Mouse (Mus musculus) embryo, embryonic 9.5 days (tissue): ENCODE data around the gene Lmbr1l.
"Not testable (repeated sequence)": the region's sequence is repeated elsewhere in the genome, so short reads cannot be mapped to it uniquely, and the experiment has no call there.

Source experiments
- DNase-seq: peaks from one replicate; pipeline ENCODE4 v3.0.0-alpha.2; 2017; ENCODE audit errors: extremely low spot score

Gene Lmbr1l

GRCm38 (mm10) chr15:98917538-98918498, at the start of gene Lmbr1l:
Lmbr1l (minus strand) TSS chr15:98918231.
- DNase-seq: peak; percentile 98

GRCm38 (mm10) chr15:98959531-98959930, 41.5 kb upstream of the Lmbr1l start:
- no peak for DNase-seq

- DNase-seq: no peak
These were observed 40.9 kb upstream of the Lmbr1l start for GRCm38 (mm10) chr15:98958901-98959420.

GRCm38 (mm10) chr15:98957475-98957874, 39.4 kb upstream of the Lmbr1l start:
- DNase-seq: no peak

GRCm38 (mm10) chr15:98956000-98956399, 38.0 kb upstream of the Lmbr1l start:
- DNase-seq: no peak

GRCm38 (mm10) chr15:98955324-98955723, 37.3 kb upstream of the Lmbr1l start:
- no peak for DNase-seq

- DNase-seq: peak; percentile 58
These were observed 36.6 kb upstream of the Lmbr1l start for GRCm38 (mm10) chr15:98954425-98955253.

GRCm38 (mm10) chr15:98953401-98954356, 35.6 kb upstream of the Lmbr1l start, which contains the start of the genes Gm49450 and Tuba1a:
Gm49450 (minus strand) TSS chr15:98953551.
Tuba1a (minus strand) TSS chr15:98953703.
- peak; percentile 98 for DNase-seq

- no peak for DNase-seq
These were observed 34.8 kb upstream of the Lmbr1l start for GRCm38 (mm10) chr15:98952751-98953400.

GRCm38 (mm10) chr15:98952063-98952455, 34.0 kb upstream of the Lmbr1l start:
- DNase-seq: peak; percentile 25

GRCm38 (mm10) chr15:98951122-98952062, 33.4 kb upstream of the Lmbr1l start:
- not testable (repeated sequence) for DNase-seq

- no peak for DNase-seq
These were observed 31.5 kb upstream of the Lmbr1l start for GRCm38 (mm10) chr15:98949607-98949892.

GRCm38 (mm10) chr15:98948857-98949606, 31.0 kb upstream of the Lmbr1l start:
- DNase-seq: no peak

- no peak for DNase-seq
These were observed 30.4 kb upstream of the Lmbr1l start for GRCm38 (mm10) chr15:98948382-98948781.

GRCm38 (mm10) chr15:98947884-98948283, 29.9 kb upstream of the Lmbr1l start:
- DNase-seq: no peak

- DNase-seq: no peak
These were observed 25.1 kb upstream of the Lmbr1l start for GRCm38 (mm10) chr15:98943133-98943532.

GRCm38 (mm10) chr15:98942081-98942480, 24.1 kb upstream of the Lmbr1l start:
- no peak for DNase-seq

- DNase-seq: no peak
These were observed 23.5 kb upstream of the Lmbr1l start for GRCm38 (mm10) chr15:98941539-98941938.

- DNase-seq: no peak
These were observed 22.8 kb upstream of the Lmbr1l start for GRCm38 (mm10) chr15:98940816-98941215.
